Mouse (Mus musculus) bone marrow, adult 2 months (tissue): ENCODE data around the gene Ddr1.

Source experiments
- CTCF ChIP-seq: fragments of 200-500 bp; IDR thresholded peaks from 2 replicates; pipeline ENCODE4 v1.5.1; 2011; ENCODE audit warnings: low read length, control low read depth; ENCODE audit not compliant: control insufficient read depth, insufficient read depth
- POLR2A ChIP-seq: fragments of 200-500 bp; IDR thresholded peaks from 2 replicates; pipeline ENCODE4 v1.6.1; 2011; ENCODE audit warnings: low read depth, mild to moderate bottlenecking, control low read depth, low read length, borderline replicate concordance; ENCODE audit not compliant: control insufficient read depth

- TF ChIP-seq CTCF: no peak
- TF ChIP-seq POLR2A: no peak
These were observed 1.8 kb downstream of the Ddr1 start for GRCm38 (mm10) chr17:35702605-35703004.
